Mouse (Mus musculus): Measurements from ENCODE around the gene Ube2g2. TPM values are rescaled to one million over a fixed set of nuclear protein-coding genes. Genes with fewer than 3 reads are reported as not detected.
"Not testable (repeated sequence)": the region's sequence is repeated elsewhere in the genome, so short reads cannot be mapped to it uniquely, and the experiment has no call there.

Gene Ube2g2
- polyA plus RNA-seq, 1 experiment from 2014 or later = 51.4 TPM

GRCm38 (mm10) chr10:77677562-77677961 is 55.5 kb downstream of the Ube2g2 start:
- 0 out of 2 replicates have a peak overlapping the region, but pooled peaks have one; percentile 18 for H3K4me3 ChIP-seq (replicated peaks; ENCODE audit: low read depth, low read length)
- H3K4me2 ChIP-seq (ENCODE audit: low read length) = peak overlapping the region; percentile 44
- H3K9ac ChIP-seq (ENCODE audit: low read depth, low read length) = no peak overlapping the region
- DNase-seq (ENCODE audit: low spot score) (no peak), ATAC-seq (replicated peaks; ENCODE audit: low FRiP score, low read depth) (no peak)
- H3K27me3 ChIP-seq (ENCODE audit: insufficient read depth, low read length) = peaks cover 19% of the 10 kb centered on the region
- H3K36me3 ChIP-seq (ENCODE audit: insufficient read depth, low read length) = no peaks in the 10 kb centered on the region
- TF ChIP-seq CTCF (IDR thresholded peaks at IDR 0.05; ENCODE audit: low read depth) = no peak
- H3K4me1 ChIP-seq (replicated peaks; ENCODE audit: insufficient read depth, low read length) = 0 out of 2 replicates have a peak, but pooled peaks cover 6% of the 10 kb centered on the region
- 0% methylated on average over 32 of the region's 35 CpGs for WGBS
- no peaks in the 10 kb centered on the region for H3K9me3 ChIP-seq (replicated peaks; ENCODE audit: low read length)
- no peak overlapping the region for H3K27ac ChIP-seq

GRCm38 (mm10) chr10:77682994-77683393 is 60.9 kb downstream of the Ube2g2 start:
- H3K4me2 ChIP-seq (ENCODE audit: low read length) = no peak overlapping the region
- no peak for TF ChIP-seq CTCF (IDR thresholded peaks at IDR 0.05; ENCODE audit: low read depth)
- no peak for ATAC-seq (replicated peaks; ENCODE audit: low FRiP score, low read depth)
- no peak overlapping the region for H3K4me3 ChIP-seq (replicated peaks; ENCODE audit: low read depth, low read length)
- no peak overlapping the region for H3K27ac ChIP-seq
- H3K9ac ChIP-seq (ENCODE audit: low read depth, low read length) = no peak overlapping the region
- no peak for DNase-seq (ENCODE audit: low spot score)
- H3K9me3 ChIP-seq (replicated peaks; ENCODE audit: low read length) = no peaks in the 10 kb centered on the region
- whole genome bisulfite sequencing = 80% methylated on average over 7 of the region's 7 CpGs
- H3K27me3 ChIP-seq (ENCODE audit: insufficient read depth, low read length) = peaks cover 14% of the 10 kb centered on the region
- H3K4me1 ChIP-seq (replicated peaks; ENCODE audit: insufficient read depth, low read length) = no peaks in the 10 kb centered on the region
- no peaks in the 10 kb centered on the region for H3K36me3 ChIP-seq (ENCODE audit: insufficient read depth, low read length)

- DNase-seq (ENCODE audit: low spot score) (no peak), ATAC-seq (replicated peaks; ENCODE audit: low FRiP score, low read depth) (no peak)
- Histone ChIP-seq H3K27me3 (ENCODE audit: insufficient read depth, low read length) (peaks cover 8% of the 10 kb centered on the region; the same call in 1 of the 2 replicates), H3K9me3 (replicated peaks; ENCODE audit: low read length) (no peaks in the 10 kb centered on the region), H3K4me3 (replicated peaks; ENCODE audit: low read depth, low read length) (no peak overlapping the region), H3K27ac (no peak overlapping the region), H3K36me3 (ENCODE audit: insufficient read depth, low read length) (no peaks in the 10 kb centered on the region), H3K9ac (ENCODE audit: low read depth, low read length) (no peak overlapping the region), H3K4me2 (ENCODE audit: low read length) (no peak overlapping the region), H3K4me1 (replicated peaks; ENCODE audit: insufficient read depth, low read length) (no peaks in the 10 kb centered on the region)
- WGBS = 29% methylated on average over 8 of the region's 8 CpGs
- no peak for TF ChIP-seq CTCF (IDR thresholded peaks at IDR 0.05; ENCODE audit: low read depth)
Observed at GRCm38 (mm10) chr10:77684181-77684580, 62.1 kb downstream of the Ube2g2 start.

GRCm38 (mm10) chr10:77685895-77686664 is 64.0 kb downstream of the Ube2g2 start, which contains the start of gene Tspear:
Gene Tspear (plus strand): TSS chr10:77686569.
- 0 out of 2 replicates have a peak within 1 kb of the TSS, but pooled peaks have one; percentile 7 for H3K4me2 ChIP-seq (ENCODE audit: low read length)
- no peak within 1 kb of the TSS for H3K27ac ChIP-seq
- WGBS = 8% methylated on average over 22 of the region's 22 CpGs
- no peaks in the 10 kb centered on the region for H3K4me1 ChIP-seq (replicated peaks; ENCODE audit: insufficient read depth, low read length)
- H3K27me3 ChIP-seq (ENCODE audit: insufficient read depth, low read length) = peaks cover 8% of the 10 kb centered on the region; the same call in 1 of the 2 replicates
- no peak within 1 kb of the TSS for H3K4me3 ChIP-seq (replicated peaks; ENCODE audit: low read depth, low read length)
- no peaks in the 10 kb centered on the region for H3K36me3 ChIP-seq (ENCODE audit: insufficient read depth, low read length)
- TF ChIP-seq CTCF (IDR thresholded peaks at IDR 0.05; ENCODE audit: low read depth) = no peak
- no peak for ATAC-seq (replicated peaks; ENCODE audit: low FRiP score, low read depth)
- H3K9me3 ChIP-seq (replicated peaks; ENCODE audit: low read length) = no peaks in the 10 kb centered on the region
- H3K9ac ChIP-seq (ENCODE audit: low read depth, low read length) = no peak within 1 kb of the TSS
- DNase-seq (ENCODE audit: low spot score) = no peak

GRCm38 (mm10) chr10:77687021-77687420 is 64.9 kb downstream of the Ube2g2 start:
- DNase-seq (ENCODE audit: low spot score) (no peak), ATAC-seq (replicated peaks; ENCODE audit: low FRiP score, low read depth) (no peak)
- H3K27ac ChIP-seq = no peak overlapping the region
- H3K4me3 ChIP-seq (replicated peaks; ENCODE audit: low read depth, low read length) = no peak overlapping the region
- H3K9me3 ChIP-seq (replicated peaks; ENCODE audit: low read length) = no peaks in the 10 kb centered on the region
- no peak overlapping the region for H3K4me2 ChIP-seq (ENCODE audit: low read length)
- TF ChIP-seq CTCF (IDR thresholded peaks at IDR 0.05; ENCODE audit: low read depth) = no peak
- no peaks in the 10 kb centered on the region for H3K36me3 ChIP-seq (ENCODE audit: insufficient read depth, low read length)
- no peak overlapping the region for H3K9ac ChIP-seq (ENCODE audit: low read depth, low read length)
- no peaks in the 10 kb centered on the region for H3K4me1 ChIP-seq (replicated peaks; ENCODE audit: insufficient read depth, low read length)
- peaks cover 8% of the 10 kb centered on the region; the same call in 1 of the 2 replicates for H3K27me3 ChIP-seq (ENCODE audit: insufficient read depth, low read length)
- WGBS = 12% methylated on average over 10 of the region's 10 CpGs

- H3K9ac ChIP-seq (ENCODE audit: low read depth, low read length); H3K4me3 ChIP-seq (replicated peaks; ENCODE audit: low read depth, low read length); H3K27me3 ChIP-seq (ENCODE audit: insufficient read depth, low read length); H3K4me1 ChIP-seq (replicated peaks; ENCODE audit: insufficient read depth, low read length); H3K27ac ChIP-seq; ATAC-seq (replicated peaks; ENCODE audit: low FRiP score, low read depth); H3K9me3 ChIP-seq (replicated peaks; ENCODE audit: low read length); DNase-seq (ENCODE audit: low spot score); H3K4me2 ChIP-seq (ENCODE audit: low read length); H3K36me3 ChIP-seq (ENCODE audit: insufficient read depth, low read length): not testable (repeated sequence)
- 68% methylated on average over 3 of the region's 3 CpGs for WGBS
Observed at GRCm38 (mm10) chr10:77690356-77690807, 68.3 kb downstream of the Ube2g2 start, which contains the start of gene Gm19402. Gene Gm19402 (minus strand): TSS chr10:77690757.

MicroRNAs within 50 kb of the gene (microRNA counts, 519-probe panel; counts per million panel counts)
- microRNA mmu-miR-1930 = 330 counts per million, percentile 68 among the panel's probes with 10 or more counts

Small RNA genes within 50 kb of the gene (microRNA-seq; reads per million reads assigned to microRNA genes)
- gene Mir1930 = 3.0 reads per million, percentile 7 among the genes with 10 or more reads in this experiment

Other genes with a start within 250 kb of the Ube2g2 start
- gene Adarb1, start 204.0 kb upstream of the Ube2g2 start, polyA plus RNA-seq (2015; fragmentation: Nextera tagmentation; extraction: Ambion mirVana) = 4.6 TPM in 2 replicates
- 32.7 and 34.1 TPM in 2 replicates for gene Fam207a, start 106.5 kb upstream of the Ube2g2 start, polyA plus RNA-seq (2015; fragmentation: Nextera tagmentation; extraction: Ambion mirVana)
- 1.4 and 1.6 TPM in 2 replicates for gene Itgb2, start 92.0 kb upstream of the Ube2g2 start, polyA plus RNA-seq (2015; fragmentation: Nextera tagmentation; extraction: Ambion mirVana)
- gene Pttg1ip, start 40.6 kb upstream of the Ube2g2 start, polyA plus RNA-seq (2015; fragmentation: Nextera tagmentation; extraction: Ambion mirVana) = 210 and 216 TPM in 2 replicates
- 313 and 335 TPM in 2 replicates for gene Sumo3, start 16.2 kb upstream of the Ube2g2 start, polyA plus RNA-seq (2015; fragmentation: Nextera tagmentation; extraction: Ambion mirVana)
- gene Gm49325, start 16.1 kb upstream of the Ube2g2 start, polyA plus RNA-seq (2015; fragmentation: Nextera tagmentation; extraction: Ambion mirVana) = 13.1 and 15.2 TPM in 2 replicates
- 0.41 and 0.43 TPM in 2 replicates for gene Tspear, start 64.3 kb downstream of the Ube2g2 start, polyA plus RNA-seq (2015; fragmentation: Nextera tagmentation; extraction: Ambion mirVana)
- gene Gm19402, start 68.5 kb downstream of the Ube2g2 start, polyA plus RNA-seq (2015; fragmentation: Nextera tagmentation; extraction: Ambion mirVana) = not detected in 2 replicates
- not detected in 2 replicates for gene Gm9508, start 75.0 kb downstream of the Ube2g2 start, polyA plus RNA-seq (2015; fragmentation: Nextera tagmentation; extraction: Ambion mirVana)
- not detected in 2 replicates for gene Gm10272, start 84.4 kb downstream of the Ube2g2 start, polyA plus RNA-seq (2015; fragmentation: Nextera tagmentation; extraction: Ambion mirVana)
- gene Gm10024, start 89.2 kb downstream of the Ube2g2 start, polyA plus RNA-seq (2015; fragmentation: Nextera tagmentation; extraction: Ambion mirVana) = not detected in 2 replicates
- not detected in 2 replicates for gene Gm10142, start 93.5 kb downstream of the Ube2g2 start, polyA plus RNA-seq (2015; fragmentation: Nextera tagmentation; extraction: Ambion mirVana)
- not detected in 2 replicates for gene Krtap12-1, start 98.3 kb downstream of the Ube2g2 start, polyA plus RNA-seq (2015; fragmentation: Nextera tagmentation; extraction: Ambion mirVana)
- not detected in 2 replicates for gene Gm10100, start 104.2 kb downstream of the Ube2g2 start, polyA plus RNA-seq (2015; fragmentation: Nextera tagmentation; extraction: Ambion mirVana)
- gene Gm18596, start 120.4 kb downstream of the Ube2g2 start, polyA plus RNA-seq (2015; fragmentation: Nextera tagmentation; extraction: Ambion mirVana) = not detected in 2 replicates
- gene Gm9736, start 129.1 kb downstream of the Ube2g2 start, polyA plus RNA-seq (2015; fragmentation: Nextera tagmentation; extraction: Ambion mirVana) = not detected in 2 replicates
- not detected in 2 replicates for gene Gm3233, start 137.4 kb downstream of the Ube2g2 start, polyA plus RNA-seq (2015; fragmentation: Nextera tagmentation; extraction: Ambion mirVana)
- not detected in 2 replicates for gene Gm3238, start 149.1 kb downstream of the Ube2g2 start, polyA plus RNA-seq (2015; fragmentation: Nextera tagmentation; extraction: Ambion mirVana)
- gene Gm7138, start 154.7 kb downstream of the Ube2g2 start, polyA plus RNA-seq (2015; fragmentation: Nextera tagmentation; extraction: Ambion mirVana) = not detected in 2 replicates
- not detected in 2 replicates for gene Gm3250, start 160.3 kb downstream of the Ube2g2 start, polyA plus RNA-seq (2015; fragmentation: Nextera tagmentation; extraction: Ambion mirVana)
- gene Gm7137, start 165.9 kb downstream of the Ube2g2 start, polyA plus RNA-seq (2015; fragmentation: Nextera tagmentation; extraction: Ambion mirVana) = not detected in 2 replicates
- not detected in 2 replicates for gene Gm9639, start 172.8 kb downstream of the Ube2g2 start, polyA plus RNA-seq (2015; fragmentation: Nextera tagmentation; extraction: Ambion mirVana)
- gene Gm19668, start 176.9 kb downstream of the Ube2g2 start, polyA plus RNA-seq (2015; fragmentation: Nextera tagmentation; extraction: Ambion mirVana) = not detected in 2 replicates
- not detected in 2 replicates for gene Gm9507, start 189.6 kb downstream of the Ube2g2 start, polyA plus RNA-seq (2015; fragmentation: Nextera tagmentation; extraction: Ambion mirVana)
- not detected in 2 replicates for gene Gm2696, start 192.4 kb downstream of the Ube2g2 start, polyA plus RNA-seq (2015; fragmentation: Nextera tagmentation; extraction: Ambion mirVana)
- gene Krtap10-4, start 204.8 kb downstream of the Ube2g2 start, polyA plus RNA-seq (2015; fragmentation: Nextera tagmentation; extraction: Ambion mirVana) = not detected in 2 replicates
- not detected in 2 replicates for gene Krtap10-10, start 213.7 kb downstream of the Ube2g2 start, polyA plus RNA-seq (2015; fragmentation: Nextera tagmentation; extraction: Ambion mirVana)
- not detected in 2 replicates for gene Gm36176, start 224.5 kb downstream of the Ube2g2 start, polyA plus RNA-seq (2015; fragmentation: Nextera tagmentation; extraction: Ambion mirVana)
- not detected in 2 replicates for gene Gm10318, start 230.6 kb downstream of the Ube2g2 start, polyA plus RNA-seq (2015; fragmentation: Nextera tagmentation; extraction: Ambion mirVana)
- gene Gm3285, start 239.7 kb downstream of the Ube2g2 start, polyA plus RNA-seq (2015; fragmentation: Nextera tagmentation; extraction: Ambion mirVana) = not detected in 2 replicates